Mouse (Mus musculus) embryonic fibroblast, embryonic 13.5 days (primary cell): ENCODE data around the gene Slc25a1.

Experiments
- CTCF ChIP-seq: IDR thresholded peaks from 2 replicates; pipeline ENCODE4 v1.5.1; 2011; ENCODE audit warnings: mild to moderate bottlenecking, control low read depth, low read length, moderate library complexity, borderline replicate concordance; ENCODE audit not compliant: insufficient read depth
- POLR2A ChIP-seq: IDR thresholded peaks from 2 replicates; pipeline ENCODE4 v1.6.1; 2011; ENCODE audit warnings: low read depth, mild to moderate bottlenecking, control low read depth, low read length, moderate library complexity

DNA sequence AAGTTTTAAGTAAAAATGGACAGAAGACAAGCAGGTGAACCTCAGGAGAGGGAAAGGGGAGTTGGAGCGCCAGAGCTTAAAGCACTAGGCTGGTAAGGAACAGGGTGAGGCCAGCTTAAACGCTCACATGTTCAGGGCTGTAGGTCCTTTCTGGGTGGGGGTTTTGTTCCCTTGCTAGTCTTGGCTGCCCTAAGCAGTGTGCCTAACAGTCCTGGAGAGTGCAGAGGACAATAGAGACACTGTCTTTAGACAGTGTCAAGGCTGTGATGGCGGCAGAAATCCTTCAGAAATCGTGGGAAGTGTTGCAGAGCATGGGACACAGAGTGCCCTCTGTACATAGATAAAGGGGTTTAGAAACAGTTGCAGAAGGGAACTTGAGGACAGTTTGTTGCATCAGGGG lies 22.0 kb upstream of the Slc25a1 start:
- no peak for TF ChIP-seq POLR2A
- TF ChIP-seq CTCF: no peak
